Mouse (Mus musculus) heart, postnatal 36 days (tissue): ENCODE measurements around the gene Dscam. TPM values are rescaled to one million over a fixed set of nuclear protein-coding genes. Genes with fewer than 3 reads are reported as not detected.
A peak's percentile ranks its signal among the peaks of the same experiment; 100 is the strongest.

Source experiments
- DNase-seq, 2 experiments: peaks; one replicate each; pipeline ENCODE4 v3.0.0; 2021 to 2022
- intact Hi-C: fragments of 180-260 bp; cut with DNase I; formaldehyde crosslinking; loops from one replicate; pipeline ENCODE4 v1.15.1; 2025
- total RNA-seq, 2 experiments: library from RNA; stranded (reverse); gene quantifications; 2 replicates each; pipeline ENCODE4 v1.2.3; 2021

Gene Dscam
- total RNA-seq, 2 experiments from 2014 or later, result not detected

DNA sequence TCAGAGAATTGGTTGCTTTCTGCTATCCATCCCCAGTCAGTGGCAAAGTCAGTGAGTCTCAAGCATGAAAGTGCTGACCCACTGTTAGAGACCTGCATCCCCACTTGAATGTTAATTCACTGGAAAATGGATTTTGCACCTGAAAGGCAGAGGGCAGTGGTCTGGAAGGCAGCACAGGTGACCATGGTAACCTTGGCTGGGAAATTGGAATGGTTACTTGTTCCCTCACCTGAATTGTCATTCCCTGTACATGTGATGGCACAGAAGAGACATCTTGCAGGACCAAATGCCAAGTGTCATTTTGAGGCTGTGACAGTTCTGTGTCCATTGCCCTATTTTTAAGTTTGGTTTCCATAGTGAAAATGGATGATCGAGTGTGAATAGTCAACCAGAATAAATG lies 434.1 kb downstream of the Dscam start:
- DNase-seq, result no peak
- intact Hi-C loops, result no loop called here

DNA sequence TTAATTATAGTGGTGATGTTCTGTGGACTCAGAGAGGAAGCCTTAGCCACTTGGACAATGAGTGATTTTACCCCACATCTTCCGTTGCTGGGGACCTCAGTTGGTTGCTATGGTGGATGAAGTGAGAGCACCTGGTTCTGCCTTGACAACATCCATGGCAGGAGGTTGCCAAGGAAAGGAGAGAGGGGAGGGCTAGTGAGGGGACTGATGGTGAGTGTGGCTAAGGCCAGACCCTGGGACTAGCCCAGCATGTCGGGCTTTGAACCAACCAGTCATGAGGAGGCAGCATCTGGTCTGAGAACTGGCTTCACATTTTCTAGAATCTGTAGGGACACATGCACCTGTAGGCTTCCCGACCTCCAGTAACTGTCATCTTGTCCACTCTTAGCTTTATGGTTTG lies 439.7 kb downstream of the Dscam start:
- intact Hi-C loops, result no loop called here
- no peak for DNase-seq

DNA sequence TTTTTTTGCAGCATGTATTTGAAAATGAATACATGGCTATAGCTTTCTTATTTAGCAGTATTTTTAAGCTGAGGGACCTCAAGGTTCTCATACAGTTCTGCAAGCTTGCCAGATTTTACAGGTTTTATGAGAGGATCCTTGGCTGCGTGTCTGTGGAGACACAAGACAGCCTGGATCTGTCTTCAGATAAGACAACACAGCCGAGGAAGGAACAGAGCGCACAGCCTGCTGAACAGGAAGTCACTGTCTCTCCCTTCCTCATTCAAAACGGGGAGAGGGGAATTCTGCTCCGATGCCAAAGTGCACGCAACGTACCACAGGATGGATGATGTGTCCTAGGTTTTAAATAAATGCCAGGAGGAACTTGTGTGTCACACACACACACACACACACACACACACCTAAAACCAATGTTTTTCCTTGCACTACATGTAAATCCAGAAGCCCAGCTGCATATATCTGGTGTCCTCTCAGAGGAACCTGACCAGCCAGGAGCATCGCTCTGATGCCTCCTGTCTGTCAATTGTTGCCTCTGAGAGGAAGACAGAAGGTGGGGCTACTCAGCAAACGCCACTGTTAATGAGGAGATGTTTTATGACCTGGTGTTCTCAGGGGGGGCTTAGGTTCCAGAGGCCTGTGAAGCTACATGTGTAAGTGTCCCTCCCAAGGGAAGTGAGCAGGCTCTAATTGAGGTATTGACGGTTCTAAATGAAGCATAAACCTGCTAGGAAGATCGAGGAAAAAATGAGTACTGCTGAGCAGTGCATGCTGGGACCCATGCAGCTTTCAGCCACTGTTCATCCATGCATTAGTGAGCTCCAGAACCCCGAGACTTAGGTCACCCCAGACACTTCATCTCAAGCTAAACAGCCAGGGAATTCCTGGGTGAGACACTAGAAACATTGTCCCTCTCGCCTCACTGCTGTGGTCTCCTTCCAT lies 442.4 kb downstream of the Dscam start:
- intact Hi-C loops, result no loop called here
- no peak for DNase-seq

DNA sequence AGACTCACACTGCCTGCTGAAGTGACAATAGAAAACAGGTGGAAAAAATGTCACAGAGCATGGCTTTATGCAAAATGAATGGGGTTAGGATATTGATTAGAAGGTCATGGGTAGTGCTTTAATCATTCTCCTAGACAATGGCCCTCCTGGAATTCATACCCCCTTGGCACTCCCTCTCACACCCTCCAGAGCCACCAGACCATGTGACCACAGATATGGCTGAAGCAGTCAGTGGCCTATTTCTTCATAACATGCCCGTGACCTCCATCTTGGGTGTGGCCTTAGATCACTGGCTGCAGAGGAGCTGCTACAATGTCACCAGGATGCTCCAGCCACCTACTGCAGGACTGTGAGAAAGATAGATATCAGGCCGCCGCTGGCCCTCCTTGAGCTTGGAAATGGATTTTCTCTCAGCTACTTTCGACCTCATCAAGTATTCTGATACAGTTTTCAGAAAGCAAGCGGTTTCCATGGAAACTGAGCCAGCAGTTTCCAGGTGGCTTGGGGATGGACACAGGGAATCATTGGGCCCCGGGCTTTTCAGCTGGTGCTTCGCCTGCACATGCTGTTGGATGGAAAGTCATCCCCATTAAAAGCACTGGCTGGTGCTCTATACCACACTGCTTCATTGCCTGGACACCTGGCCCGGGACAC lies 445.4 kb downstream of the Dscam start:
- intact Hi-C loops, result no loop called here
- DNase-seq, result no peak

DNA sequence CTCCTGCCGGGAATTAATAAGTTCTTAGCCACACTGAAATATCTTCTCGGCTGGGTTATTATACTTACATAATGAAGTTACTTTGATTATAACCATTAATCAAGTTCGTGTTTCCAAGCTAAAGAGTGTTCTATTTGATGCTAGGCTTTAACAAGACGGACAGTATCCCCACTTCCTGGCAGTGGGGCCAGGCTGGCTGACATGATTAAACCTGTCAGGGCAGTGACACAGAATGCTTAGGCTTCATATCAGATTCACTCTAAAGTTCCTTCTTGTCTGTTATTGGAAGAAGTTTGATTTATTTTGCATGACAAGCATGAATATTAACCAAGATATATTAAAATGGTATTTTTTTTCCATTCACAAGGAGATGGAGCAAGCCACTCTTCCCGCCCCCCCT lies 446.0 kb downstream of the Dscam start:
- DNase-seq, result no peak
- intact Hi-C loops, result no loop called here

DNA sequence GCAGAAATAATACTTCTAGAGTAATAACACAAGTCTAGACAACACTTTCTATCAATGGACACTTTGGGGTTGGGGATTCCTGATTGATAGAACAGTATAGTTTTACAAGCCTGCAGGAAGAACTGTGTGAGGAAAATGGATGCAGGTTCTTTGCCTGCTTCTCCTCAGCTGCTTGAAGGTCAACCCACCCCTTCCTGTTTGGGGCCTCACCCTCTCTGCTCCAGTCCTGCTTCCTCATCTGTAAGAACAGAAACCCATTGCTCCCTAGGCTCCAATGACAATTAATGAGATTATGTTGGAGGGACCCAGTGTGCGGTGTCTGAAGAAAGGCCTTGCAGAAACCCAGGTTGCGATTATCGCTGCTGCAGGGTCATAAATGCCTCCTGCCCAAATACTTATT lies 446.4 kb downstream of the Dscam start:
- intact Hi-C loops, result no loop called here
- DNase-seq, result no peak

DNA sequence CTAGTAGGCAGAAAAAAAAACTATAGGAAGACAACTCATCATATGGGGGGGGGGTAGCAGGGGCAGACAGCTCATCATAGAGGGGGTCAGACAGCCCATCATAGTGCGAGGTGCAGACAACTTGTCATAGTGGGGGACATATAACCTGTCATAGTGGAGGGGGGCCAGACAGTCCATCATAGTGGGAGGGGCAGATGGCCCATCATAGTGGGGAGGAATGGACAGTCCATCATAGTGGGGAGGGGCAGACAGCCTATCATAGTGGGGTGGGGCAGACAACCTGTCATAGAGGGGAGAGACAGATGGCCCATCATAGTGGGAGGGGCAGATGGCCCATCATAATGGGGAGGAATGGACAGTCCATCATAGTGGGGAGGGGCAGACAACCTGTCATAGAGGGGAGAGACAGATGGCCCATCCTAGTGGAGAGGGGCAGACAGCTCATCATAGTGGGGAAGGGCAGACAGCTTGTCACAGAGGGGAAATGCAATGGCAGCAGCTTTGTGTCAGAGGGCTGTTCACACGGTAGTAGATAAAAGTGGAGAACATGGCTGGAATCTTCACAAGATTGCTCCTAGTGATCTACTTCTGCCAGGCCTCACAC lies 447.4 kb downstream of the Dscam start:
- intact Hi-C loops, result no loop called here
- DNase-seq, result no peak

DNA sequence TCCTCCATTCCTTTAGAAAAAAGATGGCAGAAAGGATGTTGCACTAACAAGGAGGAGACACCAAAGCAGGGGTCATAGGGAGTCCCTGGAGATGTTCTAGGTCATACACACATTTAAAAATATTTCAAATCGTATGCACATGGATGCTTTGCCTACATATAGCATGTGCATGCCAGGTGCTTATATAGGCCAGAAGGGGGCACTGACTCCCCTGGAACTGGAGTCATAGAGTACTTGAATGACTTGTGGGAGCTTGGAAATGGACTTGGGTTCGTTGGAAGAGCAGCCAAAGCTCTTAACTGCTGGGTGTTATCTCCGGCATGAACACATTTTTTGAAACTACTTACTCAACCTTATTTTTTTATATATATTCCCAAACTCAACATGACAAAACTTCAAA lies 448.4 kb downstream of the Dscam start:
- no peak for DNase-seq
- intact Hi-C loops, result no loop called here

DNA sequence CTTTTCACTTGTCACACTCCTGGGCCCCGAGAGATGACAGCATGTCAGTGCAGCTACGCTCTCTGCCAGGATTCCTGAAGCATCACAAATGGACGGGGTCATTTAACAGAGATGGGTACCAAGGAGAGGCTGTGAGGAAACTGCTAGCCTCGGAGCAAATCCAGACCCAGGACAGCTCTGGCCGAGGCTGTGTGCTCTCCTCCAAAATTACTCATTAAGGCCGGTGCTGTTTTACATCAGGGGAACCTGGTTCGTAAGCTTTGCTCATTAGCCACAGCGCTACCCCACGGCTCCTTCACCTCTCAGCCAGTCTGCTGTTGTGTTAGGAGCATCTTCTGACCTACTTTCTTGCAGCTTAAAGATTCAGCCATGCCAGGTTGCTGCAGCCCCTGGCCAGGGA lies 449.3 kb downstream of the Dscam start:
- no peak for DNase-seq
- intact Hi-C loops, result no loop called here

DNA sequence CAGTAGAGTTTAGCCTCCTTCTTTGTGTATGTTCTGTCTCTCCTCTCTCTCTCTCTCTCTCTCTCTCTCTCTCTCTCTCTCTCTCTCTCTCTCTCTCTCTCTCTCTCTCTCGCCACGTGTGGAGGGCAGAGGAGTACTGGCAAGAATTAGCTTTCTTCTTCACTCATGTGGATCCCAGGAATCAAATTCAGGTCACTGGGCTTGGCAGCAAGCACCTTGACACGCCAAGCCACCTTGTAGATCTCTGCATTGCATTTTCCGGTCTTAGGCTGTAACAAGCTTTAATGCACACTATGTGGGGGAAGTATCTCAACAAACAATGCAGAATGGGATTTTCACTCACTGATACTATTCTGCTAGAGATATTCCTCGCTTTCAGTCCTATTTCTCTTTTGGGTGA lies 449.9 kb downstream of the Dscam start:
- no peak for DNase-seq
- intact Hi-C loops, result no loop called here

DNA sequence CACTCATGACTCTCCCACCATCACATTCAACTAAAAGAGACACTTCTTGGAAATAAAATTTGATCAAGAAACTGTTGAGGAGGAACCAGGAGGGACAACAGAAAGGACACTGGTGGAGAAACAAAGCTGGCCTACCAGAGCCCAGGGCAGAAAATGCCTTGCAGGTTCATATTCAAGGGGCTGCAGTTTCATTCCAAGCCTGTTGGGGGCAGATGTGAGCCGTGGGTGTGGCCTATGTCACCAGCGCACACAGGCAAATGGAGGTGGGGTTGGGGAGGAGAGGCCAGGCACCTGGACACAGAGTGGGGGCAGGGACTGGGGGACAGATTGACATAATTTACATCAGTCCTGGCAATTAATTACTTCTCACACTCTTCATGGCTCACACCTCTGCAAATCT lies 452.3 kb downstream of the Dscam start:
- DNase-seq, result no peak
- intact Hi-C loops, result no loop called here

DNA sequence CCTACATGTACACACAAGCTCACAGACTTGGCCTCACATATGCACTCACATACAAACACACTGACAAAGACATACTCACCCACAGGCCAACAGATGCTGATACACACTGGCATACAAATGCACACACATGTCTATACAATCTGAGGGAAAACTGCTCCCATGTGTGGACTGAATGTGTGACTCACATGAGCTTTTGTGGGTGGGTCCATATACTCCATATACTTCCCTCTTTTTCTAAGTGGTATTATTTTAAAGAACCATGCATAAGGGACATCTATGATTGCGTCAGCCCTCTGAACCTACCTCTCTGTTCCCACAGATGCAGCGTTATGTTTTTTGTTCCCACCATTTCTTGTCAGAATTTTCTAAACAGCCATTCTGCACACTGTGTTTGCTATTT lies 453.9 kb downstream of the Dscam start:
- intact Hi-C loops, result no loop called here
- no peak for DNase-seq

DNA sequence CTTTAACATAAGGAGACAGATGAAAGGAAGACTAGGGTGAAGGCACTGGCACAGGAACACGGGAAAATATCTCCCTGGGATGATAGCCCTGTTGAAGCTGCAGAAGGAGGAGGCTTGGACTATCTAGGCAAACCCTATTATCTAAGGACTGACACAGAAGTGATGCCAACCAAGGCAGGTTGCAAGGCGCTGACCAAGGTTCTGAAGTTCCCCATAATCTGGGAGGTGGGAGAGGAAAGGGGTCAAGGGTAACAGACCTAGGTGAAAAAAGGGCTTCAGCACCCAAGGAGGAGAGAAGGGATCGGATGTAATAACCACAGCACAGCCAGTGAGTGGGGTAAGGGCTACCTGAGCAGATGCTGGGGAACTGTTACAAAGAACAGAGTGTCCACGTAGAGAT lies 458.6 kb downstream of the Dscam start:
- intact Hi-C loops, result no loop called here
- no peak for DNase-seq

DNA sequence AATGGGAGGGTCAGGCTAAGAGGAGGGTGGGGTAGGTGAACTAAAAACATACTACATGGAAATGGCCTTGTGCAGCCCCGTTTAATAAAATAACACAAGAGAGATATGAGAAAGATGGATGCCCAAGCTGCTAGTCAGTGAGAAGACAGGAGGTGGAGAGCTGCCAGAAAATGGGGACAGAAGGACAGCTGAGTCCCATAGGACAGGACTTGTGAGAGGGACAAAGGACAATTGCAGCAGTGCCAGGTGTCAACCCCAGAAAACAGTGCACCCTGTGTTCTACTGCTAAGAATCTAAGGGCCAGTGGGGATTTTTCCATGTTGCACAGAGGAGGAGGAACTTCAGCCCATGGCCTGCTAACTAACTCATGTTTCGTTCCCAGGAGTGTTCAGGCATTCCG lies 470.0 kb downstream of the Dscam start:
- intact Hi-C loops, result no loop called here
- DNase-seq, result no peak

DNA sequence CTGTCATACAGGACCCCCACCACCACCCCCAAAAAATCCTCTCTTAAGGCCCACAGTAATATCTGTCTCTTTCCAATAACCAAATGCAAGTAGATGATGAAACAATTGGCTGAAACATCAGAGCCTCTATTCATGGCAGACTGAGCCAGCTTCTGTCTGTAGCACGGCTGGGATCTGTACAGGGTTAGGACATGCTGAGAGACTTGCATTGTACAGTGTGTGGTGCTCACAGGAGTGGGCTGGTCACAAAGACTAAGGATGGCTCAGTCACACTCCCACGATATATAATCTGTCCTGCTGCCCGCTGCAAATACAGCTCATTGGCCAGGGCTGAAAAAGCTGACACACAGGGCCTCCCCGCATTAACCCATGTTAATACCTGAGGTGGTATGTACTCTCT lies 474.7 kb downstream of the Dscam start:
- intact Hi-C loops, result no loop called here
- no peak for DNase-seq

DNA sequence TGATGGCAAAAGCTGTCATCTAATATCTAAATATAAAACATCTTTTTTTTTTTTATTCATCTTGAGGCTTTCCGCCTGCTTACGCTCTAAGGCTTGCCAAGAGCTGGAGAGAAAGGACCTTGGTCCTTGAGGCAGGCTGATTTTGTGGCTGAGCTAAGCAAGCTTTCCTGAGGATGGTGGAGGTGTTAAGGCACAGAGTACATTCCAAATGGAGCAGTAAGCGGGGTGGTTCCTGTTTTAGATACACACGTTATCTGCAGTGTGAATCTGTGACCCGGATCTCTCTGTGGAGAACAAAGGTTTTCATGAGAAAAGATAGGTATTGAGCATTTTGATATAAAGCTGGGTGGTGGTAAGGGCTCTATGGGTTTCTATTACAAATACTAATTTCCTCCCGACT lies 479.0 kb downstream of the Dscam start:
- intact Hi-C loops, result no loop called here
- no peak for DNase-seq

DNA sequence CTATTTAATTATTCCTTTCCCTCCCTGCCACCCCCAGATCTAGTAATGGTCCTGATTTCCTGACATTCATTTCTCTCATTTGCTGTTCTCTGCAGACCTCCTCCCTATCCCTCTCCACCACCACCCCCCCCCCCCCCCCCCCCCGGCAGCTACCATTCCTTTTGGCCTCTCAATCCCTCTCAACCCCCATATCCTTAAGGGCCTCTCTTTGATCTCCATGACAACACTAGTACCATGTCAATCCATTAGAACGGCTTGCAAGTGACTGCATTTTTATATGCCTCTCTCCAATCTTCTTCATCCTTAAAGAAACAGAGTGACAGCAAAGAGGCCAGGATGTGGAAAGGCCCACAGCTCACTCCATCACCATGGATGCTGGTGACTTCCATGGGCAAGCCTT lies 480.5 kb downstream of the Dscam start:
- intact Hi-C loops, result no loop called here
- DNase-seq, result no peak

DNA sequence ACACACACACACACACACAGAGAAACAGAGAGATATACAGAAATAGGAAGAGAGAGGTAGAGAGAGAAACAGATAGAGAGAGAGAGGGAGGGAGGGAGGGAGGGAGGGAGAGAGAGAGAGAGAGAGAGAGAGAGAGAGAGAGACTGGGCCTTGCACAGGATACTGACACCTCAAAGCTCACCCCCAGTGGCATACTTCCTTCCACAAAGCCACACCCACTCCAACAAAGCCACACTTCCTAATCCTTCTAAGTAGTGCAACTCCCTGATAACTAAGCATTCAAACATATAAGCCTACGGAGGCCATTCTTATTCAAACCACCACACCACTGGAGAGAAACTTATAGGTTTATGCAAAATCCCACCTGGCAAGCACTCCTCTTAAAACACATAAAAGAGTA lies 481.1 kb downstream of the Dscam start:
- intact Hi-C loops, result no loop called here
- DNase-seq, result no peak

DNA sequence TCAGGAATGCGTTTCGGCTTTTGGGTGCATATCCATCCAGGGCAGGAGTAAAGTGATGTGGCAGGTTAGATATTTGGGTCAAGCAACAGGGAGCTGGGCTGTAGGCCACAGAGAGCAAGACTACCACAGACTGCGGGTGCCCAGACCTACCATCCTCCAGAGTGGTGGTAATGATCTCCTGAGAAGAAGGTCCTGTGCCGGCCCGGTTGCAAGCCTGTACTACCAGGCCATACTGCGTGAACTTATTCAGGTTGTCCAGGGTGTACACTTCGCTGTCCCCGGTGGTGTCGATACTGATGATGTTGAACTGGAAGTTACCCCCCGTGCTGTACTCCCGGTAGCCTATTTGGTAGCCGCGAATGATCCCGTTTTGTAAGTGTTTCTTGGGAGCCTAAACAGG lies 485.5 kb downstream of the Dscam start:
- no peak for DNase-seq
- intact Hi-C loops, result no loop called here

DNA sequence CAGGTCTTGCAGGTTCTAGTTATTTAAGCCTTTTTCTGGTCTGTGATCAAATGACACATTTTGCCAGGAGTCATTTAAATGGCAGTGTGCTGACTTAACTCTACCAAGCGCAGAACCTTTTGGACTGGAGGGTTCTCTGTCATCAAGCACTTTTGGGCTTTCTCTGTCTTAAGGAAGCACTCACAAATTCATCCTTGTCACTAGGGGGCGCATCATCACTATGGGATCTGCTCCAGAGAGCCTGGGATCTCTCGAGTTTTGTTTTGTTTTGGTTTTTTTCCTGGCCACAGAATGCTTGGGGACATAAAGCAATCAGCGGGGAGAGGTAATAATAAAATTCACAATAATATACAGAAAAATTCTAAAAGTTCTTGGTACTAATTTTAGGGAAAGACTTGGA lies 486.0 kb downstream of the Dscam start:
- DNase-seq, result peak; percentile 14 to 48
- intact Hi-C loops, result loop anchor here (1.0 kb wide), 2 partner anchors 135 to 609 kb away; no protein-coding TSS in a partner anchor

DNA sequence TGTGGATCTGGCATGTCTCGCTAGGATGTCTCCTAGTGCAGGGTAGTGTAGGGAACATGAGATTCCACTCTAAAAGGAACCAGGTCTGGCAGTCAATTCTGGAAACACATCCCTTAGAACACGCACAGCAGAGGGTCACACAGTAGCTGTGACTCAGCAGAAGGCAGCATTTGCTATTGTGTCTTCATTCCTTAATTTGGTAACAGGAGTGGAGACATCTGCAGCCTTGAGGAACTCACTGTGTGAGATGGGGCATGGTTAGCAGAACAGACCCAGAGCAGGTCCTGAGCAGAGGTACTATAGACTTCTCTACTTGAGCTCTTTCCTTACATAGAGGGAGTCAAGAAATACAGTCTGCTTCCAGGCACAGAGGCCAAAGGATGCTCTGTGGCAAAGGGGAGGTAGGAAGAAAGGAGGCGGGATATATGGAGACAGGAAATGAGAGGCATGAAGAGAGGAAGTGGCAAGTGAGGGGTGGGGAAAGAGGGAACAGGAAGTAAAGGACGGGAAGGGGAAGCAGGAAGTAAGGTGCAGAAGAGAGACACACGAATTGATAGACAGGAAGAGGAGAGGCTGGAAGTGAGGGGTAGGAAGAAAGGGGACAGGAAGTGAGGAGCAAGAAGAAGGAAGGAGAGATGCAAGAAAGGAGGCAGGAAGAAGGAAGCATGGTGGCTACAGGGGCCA lies 488.1 kb downstream of the Dscam start:
- DNase-seq, result no peak
- intact Hi-C loops, result no loop called here
